Mouse (Mus musculus): ENCODE results near the gene Rab23.
"Not testable (repeated sequence)": the region's sequence is repeated elsewhere in the genome, so short reads cannot be mapped to it uniquely, and the experiment has no call there.

The Rab23 gene

DNA sequence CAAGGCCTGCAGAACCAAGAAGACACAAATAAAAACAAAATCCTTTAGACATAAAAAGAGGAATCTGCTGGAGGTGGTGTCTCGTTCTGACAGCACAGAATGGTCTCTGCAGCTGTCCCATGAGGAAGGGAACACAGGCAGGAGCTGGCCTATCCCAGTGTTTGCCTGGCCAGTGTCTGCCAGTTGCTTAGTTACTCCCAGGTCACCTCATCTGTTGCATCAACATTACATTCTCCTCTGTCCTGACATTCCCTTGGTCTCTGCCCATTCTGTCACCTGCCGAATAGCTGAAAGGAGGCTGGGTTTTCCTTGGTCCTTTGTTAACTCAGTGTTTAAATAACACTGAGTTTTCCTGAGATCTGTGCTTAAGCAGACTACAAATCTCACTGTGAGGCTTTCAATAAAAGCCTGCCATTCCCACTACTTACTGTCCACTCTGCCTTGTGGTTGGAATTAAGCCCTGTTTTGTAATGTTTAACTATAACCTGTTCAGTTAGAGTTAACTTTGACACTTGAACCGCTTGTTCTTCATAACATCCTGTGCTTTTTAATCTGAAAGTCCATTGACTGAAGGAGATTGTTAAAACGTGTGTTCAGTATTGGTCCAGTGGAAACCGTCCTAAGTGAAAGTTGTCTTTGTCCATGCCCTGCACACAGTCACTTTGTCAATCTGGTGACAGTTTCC, 14.5 kb downstream of the Rab23 start:
- DNase-seq (ENCODE audit: low read depth), result no peak

- no peak for DNase-seq (ENCODE audit: low read depth)
These were observed 18.6 kb downstream of the Rab23 start for GRCm38 (mm10) chr1:33738281-33738680.

DNA sequence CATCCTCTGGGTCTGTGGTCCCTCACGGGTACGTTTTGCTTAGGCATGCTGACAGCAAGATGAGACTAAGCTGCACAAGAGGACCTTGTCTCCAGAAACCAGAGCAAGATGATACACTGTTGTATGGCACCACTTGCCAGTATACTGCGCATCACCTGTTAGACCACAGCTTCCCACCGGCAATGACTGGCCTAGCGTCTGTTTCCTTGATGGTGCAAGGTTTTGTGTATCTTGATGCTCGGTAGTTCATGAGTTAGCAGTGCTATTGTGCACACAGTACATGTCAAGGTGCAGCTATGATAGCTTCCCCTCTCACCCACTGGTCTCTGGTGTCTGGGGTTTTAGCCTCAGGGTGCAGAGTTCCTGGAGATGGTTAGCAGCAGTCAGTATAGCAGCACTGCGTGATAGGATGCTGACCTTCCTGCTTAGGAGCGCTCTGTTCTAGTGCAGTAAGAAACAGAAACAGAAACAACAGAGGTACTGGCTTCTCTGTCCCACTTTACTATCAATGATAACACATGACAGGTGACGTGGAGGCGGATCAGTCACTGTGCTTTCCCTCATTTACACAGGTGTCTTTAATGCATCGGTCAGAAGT, 19.1 kb downstream of the Rab23 start:
- no peak for DNase-seq (ENCODE audit: low read depth)

GRCm38 (mm10) chr1:33739302-33739701, 19.6 kb downstream of the Rab23 start:
- peak; percentile 72 for DNase-seq (ENCODE audit: low read depth)

GRCm38 (mm10) chr1:33742903-33743302, 23.2 kb downstream of the Rab23 start:
- peak; percentile 34 for DNase-seq (ENCODE audit: low read depth)

GRCm38 (mm10) chr1:33744815-33745214, 25.1 kb downstream of the Rab23 start:
- not testable (repeated sequence) for DNase-seq (ENCODE audit: low read depth)

GRCm38 (mm10) chr1:33745901-33746300, 26.2 kb downstream of the Rab23 start:
- no peak for DNase-seq (ENCODE audit: low read depth)

DNA sequence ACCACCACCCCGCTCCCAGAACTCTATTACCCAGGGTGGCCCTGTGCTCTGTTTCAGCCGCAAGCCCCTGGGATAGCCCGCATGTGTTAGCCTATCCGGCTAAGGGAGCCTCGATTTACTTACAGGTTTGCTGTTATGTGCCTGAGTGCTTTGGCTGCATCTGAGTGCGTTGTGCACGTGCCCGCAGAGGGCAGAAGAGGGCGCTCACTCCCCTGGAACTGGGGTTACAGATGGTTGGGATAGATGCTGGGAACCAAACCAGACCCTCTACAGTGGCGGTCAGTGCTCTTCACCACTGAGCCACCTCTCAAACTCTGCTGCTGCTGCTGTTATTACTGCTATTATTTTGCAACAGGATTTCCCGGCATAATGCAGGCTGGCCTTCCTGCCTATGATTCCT, 29.4 kb downstream of the Rab23 start:
- DNase-seq (ENCODE audit: low read depth), result no peak

GRCm38 (mm10) chr1:33749709-33750108, 30.0 kb downstream of the Rab23 start:
- not testable (repeated sequence) for DNase-seq (ENCODE audit: low read depth)

- no peak for DNase-seq (ENCODE audit: low read depth)
These were observed 31.6 kb downstream of the Rab23 start for GRCm38 (mm10) chr1:33751283-33751682.

GRCm38 (mm10) chr1:33754089-33754488, 34.4 kb downstream of the Rab23 start:
- no peak for DNase-seq (ENCODE audit: low read depth)

GRCm38 (mm10) chr1:33754965-33755735, 35.5 kb downstream of the Rab23 start:
- DNase-seq (ENCODE audit: low read depth), result peak; percentile 48

- DNase-seq (ENCODE audit: low read depth), result peak; percentile 11
These were observed 36.1 kb downstream of the Rab23 start for GRCm38 (mm10) chr1:33755799-33756198.

GRCm38 (mm10) chr1:33756258-33757032, 36.8 kb downstream of the Rab23 start:
- peak; percentile 48 for DNase-seq (ENCODE audit: low read depth)

DNA sequence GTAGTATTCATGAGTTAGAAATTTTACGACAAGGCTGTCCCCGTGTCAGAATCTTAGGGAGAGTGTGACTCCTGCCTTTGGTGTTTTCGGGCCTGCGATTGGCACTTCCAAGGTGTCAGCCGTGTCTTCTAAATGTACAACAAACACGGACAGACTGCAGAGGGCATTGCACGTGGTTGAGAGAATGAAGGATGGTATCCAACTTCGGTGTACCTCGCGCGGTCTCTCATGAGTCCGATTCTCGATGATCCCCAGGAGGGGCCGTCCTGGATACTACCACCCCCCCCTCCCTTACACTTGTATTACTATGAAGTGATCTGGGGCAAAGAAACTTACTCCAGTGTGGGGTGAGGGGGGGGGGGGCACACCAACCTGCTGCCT, 37.3 kb downstream of the Rab23 start:
- DNase-seq (ENCODE audit: low read depth), result no peak

DNA sequence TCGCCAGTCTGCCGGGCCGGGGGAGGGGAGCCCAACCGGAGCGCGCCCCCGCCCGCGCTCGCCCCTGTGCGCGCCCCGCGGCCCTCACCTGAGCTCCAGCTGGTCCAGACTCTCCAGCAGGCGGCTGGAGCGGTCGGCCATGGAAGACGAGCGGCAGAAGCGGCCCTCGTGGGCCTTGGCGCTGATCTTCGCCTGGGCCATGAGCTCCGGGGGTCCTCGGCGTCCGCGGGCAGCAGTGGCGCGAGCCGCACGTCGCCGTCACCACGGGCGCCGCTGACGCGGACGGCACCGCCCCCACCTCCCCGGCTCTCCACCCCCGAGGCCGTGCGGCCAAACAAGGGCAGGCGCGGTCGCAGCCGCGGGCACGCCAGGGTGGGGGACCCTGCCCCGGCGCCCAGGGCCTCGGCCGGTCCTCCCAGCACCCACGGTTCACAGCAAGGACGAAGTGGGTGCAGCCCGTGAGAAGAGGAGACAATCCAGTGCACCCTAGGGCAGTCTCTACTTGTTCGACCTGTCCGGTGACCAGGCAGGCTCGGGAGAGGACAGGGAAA, 37.9 kb downstream of the Rab23 start, which contains the start of gene Bag2:
TSS of gene Bag2 (minus strand) at position 305 of the 551 bp plus-strand sequence.
- peak; percentile 25 for DNase-seq (ENCODE audit: low read depth)

DNA sequence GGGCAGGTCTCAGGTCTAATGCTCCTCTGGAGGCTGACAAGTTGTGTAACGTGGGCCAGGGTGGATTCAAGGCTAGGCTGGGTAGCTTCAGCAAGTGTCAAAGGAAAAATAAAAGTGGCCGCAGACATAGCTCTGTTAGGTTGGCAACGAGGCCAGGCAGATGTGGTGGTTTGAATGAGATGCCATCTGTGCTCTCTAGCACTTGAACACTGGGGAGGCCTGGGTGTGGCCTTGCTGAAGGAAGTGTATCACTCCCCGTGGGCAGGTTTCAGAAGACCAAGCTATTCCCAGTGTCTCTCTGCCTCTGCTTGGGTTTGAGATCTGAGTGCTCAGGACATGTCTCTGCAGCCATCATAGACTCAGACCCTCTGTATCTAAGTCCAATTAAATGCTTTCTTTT, 38.8 kb downstream of the Rab23 start:
- peak; percentile 22 for DNase-seq (ENCODE audit: low read depth)

DNA sequence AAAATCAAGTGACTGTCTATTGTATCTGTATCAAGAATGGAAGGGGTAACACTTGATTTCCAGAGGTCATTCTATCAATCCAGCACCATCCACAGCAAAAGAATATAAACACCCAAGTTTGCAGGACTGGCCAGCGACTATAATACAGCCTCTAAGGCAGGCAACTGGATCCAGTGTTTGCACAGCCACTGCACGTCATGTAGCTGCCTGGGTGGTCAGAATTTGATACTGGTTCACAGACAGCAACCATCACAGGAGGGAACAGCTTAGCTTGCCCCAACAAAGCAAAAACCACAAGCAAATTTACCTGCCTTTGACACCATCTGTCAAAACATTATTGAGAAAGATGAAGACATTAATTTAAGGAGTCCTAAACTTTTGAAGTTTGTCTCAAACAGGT, 44.1 kb downstream of the Rab23 start:
- DNase-seq (ENCODE audit: low read depth), result no peak

DNA sequence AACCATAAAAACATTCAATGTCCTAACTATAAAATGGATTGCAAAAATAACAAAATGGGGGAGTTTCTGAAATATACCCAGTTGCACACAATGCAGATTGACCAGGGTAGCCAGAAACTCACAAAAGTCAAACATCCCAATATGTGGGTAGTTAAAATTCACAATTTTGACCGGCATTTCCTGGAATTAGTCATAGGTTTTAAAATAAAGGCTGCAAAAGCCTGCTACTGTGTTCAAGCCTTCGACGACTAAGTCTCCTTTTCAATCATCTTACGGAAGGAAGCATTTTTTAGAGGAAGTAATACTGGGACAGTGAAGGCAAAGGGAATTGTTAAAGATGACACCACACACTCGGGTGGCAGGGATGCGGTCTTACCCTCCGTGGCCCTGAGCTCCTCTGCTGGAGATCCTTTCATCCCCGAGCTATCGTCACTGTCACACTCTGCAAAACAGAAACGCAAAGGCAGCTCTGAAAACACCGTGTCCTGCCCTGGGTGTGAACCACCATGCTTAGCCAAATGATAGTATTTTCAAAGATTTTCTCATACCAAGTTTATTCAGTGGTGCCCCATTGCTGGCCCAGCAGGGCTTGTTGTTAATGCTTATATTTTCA, 45.9 kb downstream of the Rab23 start:
- no peak for DNase-seq (ENCODE audit: low read depth)

DNA sequence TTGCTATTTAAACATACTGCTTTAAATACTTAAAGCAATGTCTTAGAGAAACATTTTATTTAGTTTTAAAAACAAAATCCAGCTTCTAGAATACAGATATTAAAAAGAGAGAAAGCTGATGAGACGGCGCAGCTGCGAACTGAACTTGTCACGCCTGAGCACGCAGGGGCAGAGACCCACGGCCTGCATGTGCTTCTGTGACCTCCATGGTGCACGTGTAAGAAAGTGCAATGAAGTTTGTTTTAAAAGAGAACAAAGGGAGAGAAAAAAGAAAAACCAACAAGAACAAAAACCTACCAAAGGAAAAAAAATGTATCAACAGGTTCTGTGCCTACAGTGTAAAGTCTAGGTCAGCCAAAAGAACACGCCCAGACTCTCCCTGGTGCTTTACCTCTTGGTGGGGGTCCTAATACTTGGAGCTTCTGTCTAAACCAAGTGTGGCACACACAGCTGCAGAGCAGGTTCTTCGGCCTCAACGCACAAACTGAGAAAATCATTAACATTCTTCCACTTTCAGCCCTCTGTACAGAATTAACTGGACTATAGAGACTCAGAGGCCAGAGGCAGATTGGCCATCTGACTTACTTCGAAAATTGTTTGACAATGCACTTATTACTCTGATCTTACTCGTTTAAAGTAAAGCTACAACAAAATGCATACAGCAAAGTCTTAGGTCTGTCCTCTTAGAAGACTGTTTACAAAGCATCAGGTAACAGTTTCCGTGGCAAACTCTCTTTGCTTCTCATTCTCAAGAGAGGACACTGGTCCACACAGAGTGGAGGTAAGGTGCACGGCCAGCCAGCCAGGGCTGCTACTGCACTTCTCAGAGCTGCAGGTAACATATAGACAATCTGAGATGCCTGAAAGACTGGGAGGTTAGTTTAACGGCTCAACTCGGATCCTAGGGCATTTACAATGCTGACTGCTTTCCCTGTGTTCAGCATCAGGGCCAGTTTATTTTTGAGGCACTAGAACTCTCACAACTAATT, 47.1 kb downstream of the Rab23 start:
- DNase-seq (ENCODE audit: low read depth), result no peak

Data from c-Kit-positive CD71-positive TER-119-negative erythroid progenitor cells, embryonic 14.5 days (primary cell).